Mouse (Mus musculus) retina, adult 2 months (tissue): ENCODE results near the gene Nt5dc2.
A peak's percentile ranks its signal among the peaks of the same experiment; 100 is the strongest.

Source experiments
- DNase-seq: peaks from one replicate; pipeline ENCODE4 v3.0.0-alpha.2; 2012; ENCODE audit warnings: low read depth, low spot score

Nt5dc2 gene

DNA sequence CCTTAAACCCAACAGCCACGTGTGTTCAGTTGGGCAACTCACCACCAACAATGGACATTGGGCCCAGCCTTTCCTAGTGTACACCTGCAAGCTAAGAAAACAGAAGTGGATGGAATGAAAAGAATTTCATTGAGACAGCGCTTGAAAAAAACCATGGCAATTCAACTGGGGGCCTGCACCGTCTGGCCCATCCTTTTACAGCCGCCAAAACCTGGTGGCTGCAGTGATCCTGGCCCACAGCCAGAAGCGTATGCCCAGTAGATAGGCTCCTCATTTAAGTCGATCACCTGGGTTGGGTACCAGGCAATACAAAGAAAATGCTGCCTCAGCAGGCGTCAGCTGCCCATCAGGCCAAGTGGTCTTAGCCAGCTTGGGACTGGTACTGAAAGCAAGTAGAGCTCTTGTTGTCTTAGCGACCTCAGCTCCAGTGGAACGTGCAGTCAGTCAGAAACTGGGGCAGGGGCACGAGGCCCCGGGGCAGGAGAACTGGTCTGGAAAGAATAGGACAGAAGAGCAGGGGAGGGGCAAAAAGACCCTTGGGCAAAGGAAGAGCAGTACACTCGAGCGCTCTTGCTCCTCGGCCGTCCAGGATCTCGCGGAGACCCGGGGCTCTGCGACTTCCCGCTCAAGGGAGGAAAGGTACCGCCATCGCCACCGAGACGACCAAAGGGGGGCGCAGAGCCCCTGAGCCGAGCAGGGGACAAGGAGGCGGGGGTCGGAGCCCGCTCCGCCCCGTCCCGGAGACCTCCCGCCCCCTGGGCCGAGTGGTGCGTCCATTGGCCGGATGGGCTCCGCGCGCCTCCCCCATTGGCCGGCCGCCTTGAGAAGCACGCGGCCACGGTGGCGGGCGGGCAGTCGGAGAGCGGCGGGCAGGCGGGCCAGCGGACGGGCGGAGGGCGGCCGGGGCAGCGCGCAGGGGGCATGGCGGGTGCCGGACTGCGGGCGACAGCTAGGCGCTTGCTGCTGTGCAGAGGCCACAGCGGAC lies at the start of gene Nt5dc2:
TSS of gene Nt5dc2 (plus strand) at position 818 of the 985 bp plus-strand sequence.
- DNase-seq = no peak

- no peak for DNase-seq
These were observed 49.7 kb upstream of the Nt5dc2 start for GRCm38 (mm10) chr14:31081147-31081546.

DNA sequence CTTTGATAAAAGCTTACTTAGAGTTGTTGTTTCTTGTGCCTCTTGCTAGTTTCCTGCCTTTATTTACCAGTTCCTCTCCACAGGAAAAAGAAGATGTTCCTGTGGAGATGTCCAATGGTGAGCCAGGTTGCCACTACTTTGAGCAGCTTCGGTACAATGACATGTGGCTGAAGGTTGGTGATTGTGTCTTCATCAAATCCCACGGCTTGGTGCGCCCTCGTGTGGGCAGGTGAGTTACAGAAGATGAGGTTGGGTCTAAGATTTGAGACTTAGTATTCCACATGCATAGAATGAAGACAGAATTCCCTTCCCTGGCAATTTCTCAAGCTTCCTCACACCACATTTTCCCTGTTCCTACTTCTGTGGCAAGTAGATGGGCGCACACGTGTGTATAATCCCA lies 43.4 kb upstream of the Nt5dc2 start:
- DNase-seq = no peak

DNA sequence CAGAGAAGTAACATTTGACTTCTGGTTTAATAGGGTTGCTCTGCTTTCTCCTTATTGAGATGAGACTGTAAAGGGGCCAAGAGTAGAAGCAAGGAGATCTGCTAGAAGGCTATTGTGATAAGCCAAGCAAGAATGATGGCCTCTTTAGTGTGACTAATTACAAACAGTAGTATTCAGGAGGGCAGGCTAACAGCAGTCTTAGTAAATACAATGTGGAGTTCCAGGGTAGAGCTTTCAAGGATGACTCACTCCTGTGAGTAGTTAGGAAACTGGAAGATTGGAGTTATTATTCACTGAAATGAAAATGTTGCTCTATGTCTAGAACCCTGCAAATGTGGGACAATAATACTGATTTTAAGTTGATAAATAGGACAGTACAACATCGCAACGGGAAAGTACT lies 42.3 kb upstream of the Nt5dc2 start:
- DNase-seq = no peak

GRCm38 (mm10) chr14:31089918-31090317 lies 40.9 kb upstream of the Nt5dc2 start:
- DNase-seq = no peak

DNA sequence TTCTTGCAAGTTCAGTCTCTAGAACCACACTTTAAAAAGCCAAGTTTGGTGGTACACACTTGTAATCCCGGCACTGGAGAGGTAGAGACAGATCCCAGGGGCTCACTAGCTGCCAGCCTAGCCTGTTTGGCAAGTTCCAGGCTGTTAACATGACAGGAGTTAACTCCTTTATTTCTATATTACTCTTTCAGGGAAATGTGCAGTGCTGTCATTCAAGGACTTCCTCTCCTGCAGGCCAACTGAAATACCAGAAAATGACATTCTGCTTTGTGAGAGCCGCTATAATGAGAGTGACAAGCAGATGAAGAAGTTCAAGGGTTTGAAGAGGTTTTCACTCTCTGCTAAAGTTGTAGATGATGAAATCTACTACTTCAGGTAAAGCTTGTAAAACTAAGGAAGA lies 25.7 kb upstream of the Nt5dc2 start:
- no peak for DNase-seq

DNA sequence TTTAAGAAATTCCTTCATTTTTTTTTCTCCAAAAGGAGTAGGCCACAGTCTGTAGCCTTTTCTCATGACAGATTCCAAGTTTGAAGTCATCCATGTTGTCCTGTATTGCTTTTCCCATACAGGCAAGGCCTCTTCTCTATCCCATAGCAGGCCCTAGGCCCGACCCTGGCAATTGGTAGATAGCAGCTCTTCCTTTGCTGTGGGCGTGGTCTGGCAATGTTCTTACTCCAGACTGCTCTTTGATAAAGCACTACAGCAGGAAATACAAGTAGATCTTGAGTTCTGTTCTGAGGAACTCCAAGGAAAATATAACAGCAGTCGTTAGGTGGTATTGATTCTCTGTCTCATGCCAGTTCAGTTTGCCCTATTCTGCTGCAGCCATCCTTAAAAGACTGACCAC lies 20.2 kb upstream of the Nt5dc2 start:
- no peak for DNase-seq

DNA sequence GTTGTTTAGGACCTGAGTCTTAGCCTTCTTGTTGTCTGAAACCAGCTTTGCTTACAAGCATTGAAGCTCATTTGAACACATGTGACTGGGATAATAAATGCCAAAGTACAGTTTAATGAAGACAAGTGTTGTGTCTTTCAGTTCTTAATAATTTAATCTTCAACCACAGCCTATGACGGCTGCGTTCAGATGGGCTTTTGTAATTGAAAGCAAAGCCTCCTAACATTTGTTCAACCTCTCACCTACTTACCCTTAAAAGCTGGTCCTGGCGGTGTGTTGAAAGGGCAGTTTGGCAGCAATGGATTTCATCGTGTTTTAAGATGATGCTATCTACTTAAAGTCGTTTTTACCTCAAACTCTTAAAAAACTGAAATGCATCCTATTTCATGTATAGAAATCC lies 18.7 kb upstream of the Nt5dc2 start:
- no peak for DNase-seq

- no peak for DNase-seq
These were observed 16.8 kb upstream of the Nt5dc2 start for GRCm38 (mm10) chr14:31114011-31114410.

DNA sequence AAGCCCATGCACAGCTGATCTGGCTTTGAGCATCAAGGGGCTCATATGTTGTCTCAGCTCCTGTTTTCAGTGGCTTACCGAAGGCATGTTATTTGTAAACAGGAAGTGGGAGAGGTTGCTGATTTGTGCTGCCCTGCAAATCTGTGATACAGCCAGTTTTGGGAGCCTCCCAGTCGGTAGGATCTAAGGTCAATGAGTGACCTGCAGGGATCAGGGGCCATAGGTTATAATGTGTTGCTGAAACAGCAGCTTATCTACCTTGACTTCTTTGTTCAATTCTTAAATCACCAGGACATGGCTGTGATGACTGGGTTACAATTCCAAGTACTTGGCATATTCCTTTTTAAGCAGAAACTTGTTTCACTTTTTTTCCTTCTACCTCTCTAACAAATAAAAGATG lies 15.3 kb upstream of the Nt5dc2 start:
- DNase-seq = no peak

GRCm38 (mm10) chr14:31125106-31126075 lies 5.5 kb upstream of the Nt5dc2 start:
- DNase-seq = no peak

- no peak for DNase-seq
These were observed 4.0 kb upstream of the Nt5dc2 start for GRCm38 (mm10) chr14:31126826-31127225.

DNA sequence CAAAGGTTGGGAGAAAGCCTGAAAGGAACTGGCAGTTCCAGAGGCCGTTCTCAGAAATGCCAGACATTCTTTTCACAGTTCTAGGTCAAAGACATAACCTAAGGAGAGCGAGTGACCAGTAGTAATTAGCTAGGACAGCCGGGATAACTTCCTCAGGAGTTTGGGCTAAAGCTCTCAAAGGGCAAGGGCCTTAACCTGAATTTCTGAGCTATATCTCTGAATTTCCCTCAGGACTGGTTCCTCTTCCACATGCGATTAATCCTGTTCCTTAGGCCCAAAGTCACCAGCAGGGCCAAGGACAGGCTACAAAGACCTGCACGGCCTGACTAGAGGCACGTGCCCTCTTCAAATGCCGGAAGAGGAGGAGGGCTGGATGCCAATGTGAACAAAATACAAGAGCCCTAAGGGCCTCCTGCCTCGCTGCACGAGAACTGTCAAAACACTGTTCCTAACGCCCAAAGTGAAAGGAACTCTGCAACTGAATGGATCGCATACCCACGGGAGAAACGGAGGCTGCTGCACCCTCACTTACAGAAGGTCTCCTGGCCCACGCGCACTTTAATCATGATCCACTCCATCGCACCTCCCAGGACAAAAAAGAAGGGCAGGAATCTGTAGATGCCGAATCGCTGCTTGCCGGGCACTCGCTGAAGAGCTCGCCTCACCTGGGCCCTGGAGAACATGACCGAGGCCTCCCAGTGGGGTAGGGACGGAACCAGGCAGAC lies 2.6 kb upstream of the Nt5dc2 start:
- DNase-seq = no peak

GRCm38 (mm10) chr14:31128826-31129219 lies 2.0 kb upstream of the Nt5dc2 start, which contains the start of gene Smim4:
Gene Smim4, minus strand, starts transcription at chr14:31128956.
- DNase-seq = peak; percentile 84

DNA sequence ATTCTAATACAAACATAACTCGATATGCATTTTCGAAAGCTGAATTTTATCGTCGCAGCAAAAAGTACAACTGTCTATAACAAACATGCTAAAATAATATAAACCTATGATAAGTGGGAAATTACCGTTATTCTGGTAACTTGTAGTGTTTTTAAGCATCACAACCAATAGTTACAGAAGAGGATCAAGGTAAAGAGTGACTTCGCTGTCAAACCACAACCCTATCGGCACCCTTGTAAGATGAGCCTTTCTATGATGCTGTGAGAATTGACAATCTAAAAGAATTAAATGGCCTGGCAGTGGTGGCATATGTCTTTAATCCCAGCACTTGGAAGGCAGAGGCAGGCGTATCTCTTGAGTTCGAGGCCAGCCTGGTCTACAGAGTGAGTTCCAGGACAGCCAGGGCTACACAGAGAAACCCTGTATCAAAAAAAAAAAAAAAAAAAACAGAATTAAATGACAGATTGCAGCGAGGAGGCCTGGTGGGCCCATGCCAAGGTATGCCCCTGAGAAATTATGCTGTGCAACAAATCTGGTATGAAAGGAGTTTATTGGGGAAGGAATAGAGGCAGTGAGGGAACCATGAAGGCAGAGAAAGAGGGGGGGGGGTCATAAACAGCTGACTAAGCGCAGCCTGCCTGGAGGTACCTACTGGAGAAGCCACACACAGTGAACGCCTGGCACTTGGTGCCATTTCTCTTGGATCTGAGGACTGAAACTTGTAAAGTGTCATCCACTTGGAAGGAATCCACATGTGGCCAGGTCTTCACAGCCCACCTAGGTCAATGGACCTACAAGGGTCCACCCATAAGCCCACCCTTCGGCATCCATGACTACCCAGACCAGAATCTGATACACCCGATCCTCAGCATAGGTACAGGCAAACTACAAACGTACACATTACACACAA lies 1.3 kb upstream of the Nt5dc2 start:
- DNase-seq = no peak

DNA sequence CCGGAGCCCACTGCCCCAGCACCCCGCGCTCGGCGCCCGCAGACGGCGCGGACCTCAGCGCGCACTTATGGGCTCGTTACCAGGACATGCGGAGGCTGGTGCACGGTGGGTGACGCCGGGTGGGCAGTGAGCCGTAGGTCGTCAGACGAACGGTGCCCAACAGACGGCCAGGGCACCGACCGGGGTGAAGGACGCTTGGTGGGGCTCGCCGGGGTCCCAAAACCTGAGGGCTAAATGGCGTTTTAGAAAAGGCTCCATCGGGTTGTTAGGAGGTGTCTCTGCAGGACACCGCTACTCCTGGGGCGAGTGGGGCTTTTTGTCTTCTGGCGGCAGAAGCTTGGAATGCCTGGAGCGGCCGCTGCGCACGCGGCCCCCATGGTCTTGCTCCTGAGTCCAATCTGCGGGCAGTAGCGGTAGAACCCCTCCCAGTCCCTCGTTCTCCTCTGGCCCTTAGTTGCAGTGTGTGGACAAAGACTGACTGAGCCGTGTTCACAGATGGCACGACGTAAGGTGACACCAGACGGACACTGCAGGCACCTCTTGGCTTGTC lies 494 bp downstream of the Nt5dc2 start:
- no peak for DNase-seq

DNA sequence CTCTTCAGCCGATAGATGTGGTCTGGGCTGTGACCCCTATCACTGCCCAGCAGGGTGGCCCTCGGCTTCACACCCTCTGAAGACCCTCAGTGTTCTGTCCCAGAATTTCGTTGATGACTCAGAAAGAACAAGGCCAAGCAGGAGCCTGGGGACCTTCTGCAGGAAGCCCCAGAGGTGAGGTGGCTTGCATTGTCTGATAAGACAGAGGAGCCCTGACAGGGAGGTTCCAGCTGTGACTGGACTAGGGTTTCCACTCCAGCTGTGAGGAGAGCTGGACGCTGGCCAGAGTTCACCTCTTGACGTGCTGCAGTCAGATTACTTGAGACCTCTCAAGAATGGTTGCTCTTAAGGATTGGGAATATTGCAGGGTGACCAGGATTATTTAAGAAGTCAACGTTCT lies 1.2 kb downstream of the Nt5dc2 start:
- DNase-seq = no peak

- no peak for DNase-seq
These were observed 1.7 kb downstream of the Nt5dc2 start for GRCm38 (mm10) chr14:31132491-31132975.

- DNase-seq = no peak
These were observed 2.3 kb downstream of the Nt5dc2 start for GRCm38 (mm10) chr14:31133023-31133665.
